Comparison of ENCODE assay signal across 10 mouse cellular contexts in the genomic region with DNA sequence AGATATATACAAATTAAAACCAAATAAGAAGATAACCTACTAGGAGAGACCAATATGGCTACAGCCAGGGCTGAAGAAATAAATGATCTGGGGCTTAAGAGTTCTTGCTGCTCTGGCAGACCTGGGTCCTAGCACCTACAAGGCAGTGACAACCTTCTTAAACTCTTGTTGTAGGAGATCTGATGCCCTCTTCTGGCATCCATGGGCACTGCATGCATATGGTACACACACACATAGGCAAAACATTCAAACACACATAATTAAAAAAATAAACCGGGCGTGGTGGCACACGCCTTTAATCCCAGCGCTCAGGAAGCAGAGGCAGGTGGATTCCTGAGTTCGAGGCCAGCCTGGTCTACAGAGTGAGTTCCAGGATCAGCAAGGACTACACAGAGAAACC. TPM values are rescaled to one million over a fixed set of nuclear protein-coding genes. Genes with fewer than 3 reads are reported as not detected.
DNase-seq lines count a peak whose midpoint lies in the region; ATAC-seq and TF ChIP-seq lines count a peak whose summit lies in the region.
"Had no signal": no experiment of that assay in that cellular context is flagged by ENCODE, and none has a peak within 500 bp of the region (broad histone marks: within the 10 kb centered on the region; RNA-seq: fewer than 3 reads in every experiment).

No protein-coding gene starts in this region.

- no peak overlapping the region for H3K4me3 ChIP-seq in hindbrain, postnatal 0 days (ENCODE audit: low read length)
- no peak overlapping the region for H3K4me3 ChIP-seq in hindbrain, embryonic 16.5 days (ENCODE audit: low read length)
- H3K4me3 ChIP-seq: heart, embryonic 13.5 days; hindbrain, embryonic 13.5 days had no signal

- WGBS in hindbrain, postnatal 0 days, result 94% methylated on average over 5 of the region's 5 CpGs
- WGBS in hindbrain, embryonic 16.5 days, result 93% methylated on average over 5 of the region's 5 CpGs

- intact Hi-C loops in left cerebral cortex, postnatal 25 days (cut with DNase I), result no loop called here

- no peak for ATAC-seq in hindbrain, postnatal 0 days
- no peak for ATAC-seq in hindbrain, embryonic 16.5 days

- no peak overlapping the region for H3K27ac ChIP-seq in hindbrain, postnatal 0 days
- no peak overlapping the region for H3K27ac ChIP-seq in hindbrain, embryonic 16.5 days (ENCODE audit: low read depth, low read length)
- H3K27ac ChIP-seq: heart, embryonic 13.5 days; hindbrain, embryonic 13.5 days had no signal

- no peaks in the 10 kb centered on the region for H3K27me3 ChIP-seq in hindbrain, postnatal 0 days (ENCODE audit: insufficient read depth, low read length)
- no peaks in the 10 kb centered on the region for H3K27me3 ChIP-seq in hindbrain, embryonic 16.5 days (replicated peaks; ENCODE audit: control insufficient read depth, insufficient read depth, low read length)
- H3K27me3 ChIP-seq: heart, embryonic 13.5 days; hindbrain, embryonic 13.5 days had no signal

- no peaks in the 10 kb centered on the region; the same call in 1 of the 2 replicates for H3K4me1 ChIP-seq in hindbrain, postnatal 0 days (ENCODE audit: insufficient read depth, low read length)
- peaks cover 4% of the 10 kb centered on the region; the same call in 1 of the 2 replicates for H3K4me1 ChIP-seq in hindbrain, embryonic 16.5 days (ENCODE audit: control insufficient read depth, insufficient read depth, low read depth, low read length)

- H3K4me2 ChIP-seq in hindbrain, postnatal 0 days (ENCODE audit: low read depth, low read length), result no peak overlapping the region
- no peak overlapping the region for H3K4me2 ChIP-seq in hindbrain, embryonic 16.5 days (ENCODE audit: low read length)
- H3K4me2 ChIP-seq: heart, embryonic 13.5 days; hindbrain, embryonic 13.5 days had no signal

- peak; percentile 13; the same call in 1 of the 2 replicates for TF ChIP-seq CTCF in hindbrain, postnatal 0 days (IDR thresholded peaks at IDR 0.05; ENCODE audit: low read depth)

- no peak overlapping the region for H3K9ac ChIP-seq in hindbrain, postnatal 0 days (replicated peaks; ENCODE audit: low read length)
- H3K9ac ChIP-seq in hindbrain, embryonic 16.5 days (ENCODE audit: low read depth, low read length), result no peak overlapping the region
- H3K9ac ChIP-seq: heart, embryonic 13.5 days; hindbrain, embryonic 13.5 days had no signal

- peak; percentile 8 for DNase-seq in hindbrain, postnatal 0 days (ENCODE audit: low spot score)
- peak; percentile 11 for DNase-seq in testis, postnatal 14 days (ENCODE audit: low spot score)
- DNase-seq in testis, postnatal 10 days (ENCODE audit: low spot score), result no peak
- peak; percentile 34 for DNase-seq in T-cell, adult 2 months (ENCODE audit: low spot score)
- DNase-seq in thymus, postnatal 25 days, result peak; percentile 5
- no peak for DNase-seq in left cerebral cortex, postnatal 25 days (ENCODE audit: low spot score in 2 of 2)
- no peak for DNase-seq in left cerebral cortex, adult 9 months (ENCODE audit: low spot score in 2 of 2)

- no peaks in the 10 kb centered on the region for H3K36me3 ChIP-seq in hindbrain, postnatal 0 days (ENCODE audit: insufficient read depth, low read length)
- no peaks in the 10 kb centered on the region for H3K36me3 ChIP-seq in hindbrain, embryonic 16.5 days (ENCODE audit: control insufficient read depth, insufficient read depth, low read length)
- H3K36me3 ChIP-seq: heart, embryonic 13.5 days; hindbrain, embryonic 13.5 days had no signal

- H3K9me3 ChIP-seq in hindbrain, postnatal 0 days (ENCODE audit: low read length), result no peaks in the 10 kb centered on the region
- H3K9me3 ChIP-seq in hindbrain, embryonic 16.5 days (ENCODE audit: control insufficient read depth, low read length), result no peaks in the 10 kb centered on the region
- H3K9me3 ChIP-seq: hindbrain, embryonic 13.5 days had no signal

RNA-seq across cellular contexts. Expression of a gene that starts 2.5 kb away (rescaled TPM):
- total RNA-seq in hindbrain, postnatal 0 days (2014; rRNA removed), result 4.0 and 5.0 TPM in 2 replicates
- polyA plus RNA-seq in hindbrain, postnatal 0 days (2015; fragmentation: Nextera tagmentation; extraction: Ambion mirVana), result 5.2 and 5.4 TPM in 2 replicates
- 5.0 and 7.0 TPM in 2 replicates for polyA plus RNA-seq in hindbrain, embryonic 16.5 days (2015; fragmentation: Nextera tagmentation; extraction: Ambion mirVana)
- 10 to 100 TPM in 1 of 2 experiments, 1 to 10 TPM in 1; 8.3 to 11.3 TPM for total RNA-seq in left cerebral cortex, postnatal 25 days (2021)

RNA-seq across cellular contexts. Expression of a gene that starts 39.0 kb away (rescaled TPM):
- total RNA-seq in hindbrain, postnatal 0 days (2014; rRNA removed), result 11.4 and 11.6 TPM in 2 replicates
- 12.1 and 13.8 TPM in 2 replicates for polyA plus RNA-seq in hindbrain, postnatal 0 days (2015; fragmentation: Nextera tagmentation; extraction: Ambion mirVana)
- 14.7 and 15.2 TPM in 2 replicates for polyA plus RNA-seq in hindbrain, embryonic 16.5 days (2015; fragmentation: Nextera tagmentation; extraction: Ambion mirVana)
- 10 to 100 TPM in 1 of 2 experiments, 1 to 10 TPM in 1; 8.5 to 10.8 TPM for total RNA-seq in left cerebral cortex, postnatal 25 days (2021)

Comparison
In these comparisons a context has a peak if more than half of its experiments do, and no peak if none do; other contexts are left out.
1. DNase-seq: peak in hindbrain, postnatal 0 days (single experiment), testis, postnatal 14 days (single experiment), T-cell, adult 2 months (single experiment) and thymus, postnatal 25 days (single experiment); none in testis, postnatal 10 days (single experiment), left cerebral cortex, postnatal 25 days (0 of 2) and left cerebral cortex, adult 9 months (0 of 2).